Mouse (Mus musculus) lung, embryonic 16.5 days (tissue): ENCODE data around the gene Sarnp. TPM values are rescaled to one million over a fixed set of nuclear protein-coding genes. Genes with fewer than 3 reads are reported as not detected.

ENCODE experiments used
- ATAC-seq: fragments of 200-750 bp; cut with Nextera tagmentation; 2 replicates; pipeline ENCODE4 v1.8.0; 2017; ENCODE audit warnings: low read depth, mild to moderate bottlenecking, moderate library complexity
- H3K27ac ChIP-seq: fragments of 300-500 bp; sonication (generic); 2 replicates; pipeline ENCODE4 v1.5.1; 2014; ENCODE audit warnings: mild to moderate bottlenecking, control low read depth, low read length
- H3K27me3 ChIP-seq: fragments of 300-500 bp; sonication (generic); 2 replicates; pipeline ENCODE4 v1.6.1; 2014; ENCODE audit warnings: low read depth, low read length, mixed read lengths; ENCODE audit not compliant: control insufficient read depth, insufficient read depth
- H3K36me3 ChIP-seq: fragments of 300-500 bp; sonication (generic); 2 replicates; pipeline ENCODE4 v1.6.1; 2014; ENCODE audit warnings: low read length; ENCODE audit not compliant: control insufficient read depth, insufficient read depth
- H3K4me1 ChIP-seq: fragments of 300-500 bp; sonication (generic); replicated peaks from 2 replicates; pipeline ENCODE4 v1.6.1; 2014; ENCODE audit warnings: low read length, mixed read lengths; ENCODE audit not compliant: control insufficient read depth, insufficient read depth
- H3K4me2 ChIP-seq: fragments of 300-500 bp; sonication (generic); 2 replicates; pipeline ENCODE4 v1.6.1; 2014; ENCODE audit warnings: low read depth, low read length, control low read depth
- H3K4me3 ChIP-seq: fragments of 300-500 bp; sonication (generic); 2 replicates; pipeline ENCODE4 v1.5.1; 2014; ENCODE audit warnings: mild to moderate bottlenecking, low read length, control low read depth
- H3K9ac ChIP-seq: fragments of 300-500 bp; sonication (generic); 2 replicates; pipeline ENCODE4 v1.6.1; 2014; ENCODE audit warnings: low read length, control low read depth
- H3K9me3 ChIP-seq: fragments of 300-500 bp; sonication (generic); 2 replicates; pipeline ENCODE4 v1.6.1; 2016; ENCODE audit warnings: low read length; ENCODE audit not compliant: control insufficient read depth
- WGBS: fragments of 180-500 bp; shearing (Covaris S2); extraction: QIAGEN DNeasy Blood & Tissue Kit; methylation state at CpG from one replicate; pipeline ENCODE4 v1.1.7; 2014; 5-methylcytosine and 5-hydroxymethylcytosine counted together
- polyA plus RNA-seq: library from polyadenylated mRNA; unstranded; fragments of >200 nt; fragmentation: Nextera tagmentation; extraction: Ambion mirVana; gene quantifications from 2 replicates; pipeline ENCODE4 v1.2.1, GENCODE M21; 2015

The Sarnp gene
- polyA plus RNA-seq, 1 experiment from 2014 or later = 212 TPM

DNA sequence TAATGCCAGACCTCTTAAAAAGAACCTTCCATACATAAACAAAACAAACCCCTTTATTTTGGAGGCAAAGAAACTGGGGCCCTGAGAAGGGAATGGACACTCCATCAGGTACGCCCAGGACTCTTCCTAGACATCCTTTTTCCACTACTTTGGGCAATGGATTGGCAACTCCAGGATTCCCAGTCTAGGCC lies 105.6 kb downstream of the Sarnp start, which contains the start of gene Rdh5:
Gene Rdh5, minus strand, starts transcription at position 67 of the 191 bp plus-strand sequence.
- Histone ChIP-seq H3K9me3 (no peaks in the 10 kb centered on the region), H3K4me2 (peak within 1 kb of the TSS; percentile 94), H3K27me3 (no peaks in the 10 kb centered on the region), H3K4me1 (peaks cover 27% of the 10 kb centered on the region), H3K9ac (peak within 1 kb of the TSS; percentile 83), H3K27ac (peak within 1 kb of the TSS; percentile 98), H3K4me3 (peak within 1 kb of the TSS; percentile 83), H3K36me3 (no peaks in the 10 kb centered on the region)
- 17% methylated on average over 1 of the region's 1 CpGs for WGBS
- no peak for ATAC-seq

DNA sequence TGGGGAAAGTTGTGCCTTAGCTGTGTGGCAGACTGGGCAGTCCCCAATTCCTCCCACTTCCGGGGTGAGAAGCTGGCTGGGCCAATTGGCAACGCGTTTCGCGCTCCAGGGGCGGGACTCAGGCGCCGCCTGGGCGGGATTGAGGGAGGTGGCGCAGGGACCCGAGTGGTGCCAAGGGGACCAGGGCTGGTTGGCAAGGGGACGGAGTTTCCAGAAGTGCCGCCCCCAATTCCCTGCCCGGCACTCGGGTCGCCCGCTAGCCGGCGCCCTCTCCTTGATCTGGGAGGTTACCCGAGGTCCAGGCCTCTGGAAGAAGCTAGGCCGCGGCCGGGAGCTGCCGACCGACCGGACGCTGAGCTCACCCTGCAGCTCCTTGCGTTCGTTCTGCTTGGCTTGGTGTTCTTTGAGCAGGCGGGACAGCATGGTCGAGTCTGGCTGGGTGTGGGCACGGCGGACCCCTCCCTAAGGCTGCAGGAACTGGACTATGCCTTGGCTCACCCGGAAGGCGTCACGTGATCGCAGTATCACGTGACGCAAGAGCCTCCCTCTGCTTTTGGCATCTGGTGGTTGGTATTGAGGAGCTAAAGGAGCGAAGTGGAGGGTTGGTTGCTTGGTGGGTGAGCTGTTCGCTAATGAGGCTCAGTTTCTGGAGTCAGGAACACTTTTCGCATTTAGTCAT lies 106.0 kb downstream of the Sarnp start:
- Histone ChIP-seq H3K4me1 (peaks cover 27% of the 10 kb centered on the region), H3K27ac (peak overlapping the region; percentile 98), H3K9ac (peak overlapping the region; percentile 83), H3K9me3 (no peaks in the 10 kb centered on the region), H3K27me3 (no peaks in the 10 kb centered on the region), H3K4me3 (peak overlapping the region; percentile 83), H3K4me2 (peak overlapping the region; percentile 94), H3K36me3 (no peaks in the 10 kb centered on the region)
- peak; percentile 96 for ATAC-seq
- under 1% methylated on average over 42 of the region's 42 CpGs for WGBS

DNA sequence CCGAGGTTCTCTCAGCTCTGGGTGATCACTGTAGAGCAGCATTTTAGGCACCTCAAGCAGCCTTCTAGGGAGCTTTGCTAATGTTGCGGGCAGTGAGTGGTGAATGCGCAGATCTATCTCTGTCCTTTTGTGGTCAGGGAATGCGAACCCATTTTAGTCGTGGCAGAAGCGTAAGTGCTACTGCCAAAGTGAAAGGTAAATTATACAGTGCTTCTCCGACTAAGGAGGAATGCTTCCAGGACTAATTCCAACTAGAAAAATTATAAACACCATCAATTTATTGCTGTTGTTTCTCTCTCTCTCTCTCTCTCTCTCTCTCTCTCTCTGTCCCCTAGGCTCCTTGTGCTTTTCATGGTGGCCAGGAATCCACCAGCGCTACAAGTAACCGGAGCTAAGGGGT lies 106.8 kb downstream of the Sarnp start, which contains the start of gene Bloc1s1:
Gene Bloc1s1, minus strand, starts transcription at position 101 of the 400 bp plus-strand sequence.
- H3K27me3 ChIP-seq = no peaks in the 10 kb centered on the region
- peak within 1 kb of the TSS; percentile 83 for H3K9ac ChIP-seq
- no peaks in the 10 kb centered on the region for H3K9me3 ChIP-seq
- ATAC-seq = no peak
- H3K4me3 ChIP-seq = peak within 1 kb of the TSS; percentile 83
- WGBS = 57% methylated on average over 9 of the region's 9 CpGs
- H3K4me2 ChIP-seq = peak within 1 kb of the TSS; percentile 94
- no peaks in the 10 kb centered on the region for H3K36me3 ChIP-seq
- peaks cover 27% of the 10 kb centered on the region for H3K4me1 ChIP-seq
- H3K27ac ChIP-seq = peak within 1 kb of the TSS; percentile 98

Other genes with a start within 250 kb of the Sarnp start
- gene Erbb3, start 227.7 kb upstream of the Sarnp start, polyA plus RNA-seq = 26.9 and 27.6 TPM in 2 replicates
- 720 and 793 TPM in 2 replicates for gene Rps26, start 190.6 kb upstream of the Sarnp start, polyA plus RNA-seq
- 1.4 and 1.6 TPM in 2 replicates for gene Ikzf4, start 171.3 kb upstream of the Sarnp start, polyA plus RNA-seq
- 13.0 and 14.6 TPM in 2 replicates for gene Suox, start 143.3 kb upstream of the Sarnp start, polyA plus RNA-seq
- gene Rab5b, start 121.1 kb upstream of the Sarnp start, polyA plus RNA-seq = 87.9 and 90.6 TPM in 2 replicates
- 2.1 and 2.2 TPM in 2 replicates for gene Pmel, start 113.1 kb upstream of the Sarnp start, polyA plus RNA-seq
- gene Cdk2, start 112.3 kb upstream of the Sarnp start, polyA plus RNA-seq = 101 and 105 TPM in 2 replicates
- 12.2 and 13.9 TPM in 2 replicates for gene Dgka, start 72.5 kb upstream of the Sarnp start, polyA plus RNA-seq
- 32.7 and 35.1 TPM in 2 replicates for gene Pym1, start 69.4 kb upstream of the Sarnp start, polyA plus RNA-seq
- 4.9 and 5.3 TPM in 2 replicates for gene Mmp19, start 26.4 kb upstream of the Sarnp start, polyA plus RNA-seq
- gene Dnajc14, start 13.3 kb upstream of the Sarnp start, polyA plus RNA-seq = 56.0 and 56.7 TPM in 2 replicates
- gene Tmem198b, start 13.0 kb upstream of the Sarnp start, polyA plus RNA-seq = 18.2 and 18.4 TPM in 2 replicates
- gene Ormdl2, start 4.3 kb downstream of the Sarnp start, polyA plus RNA-seq = 76.6 and 86.4 TPM in 2 replicates
- gene Gdf11, start 74.4 kb downstream of the Sarnp start, polyA plus RNA-seq = 3.0 and 3.1 TPM in 2 replicates
- 568 and 590 TPM in 2 replicates for gene Cd63, start 83.7 kb downstream of the Sarnp start, polyA plus RNA-seq
- gene Rdh5, start 105.6 kb downstream of the Sarnp start, polyA plus RNA-seq = 16.0 and 24.8 TPM in 2 replicates
- gene Bloc1s1, start 106.7 kb downstream of the Sarnp start, polyA plus RNA-seq = 213 and 216 TPM in 2 replicates
- gene Itga7, start 116.5 kb downstream of the Sarnp start, polyA plus RNA-seq = 8.5 and 12.2 TPM in 2 replicates
- 0.20 and 0.23 TPM in 2 replicates for gene Mettl7b, start 143.7 kb downstream of the Sarnp start, polyA plus RNA-seq
- gene Olfr9, start 172.1 kb downstream of the Sarnp start, polyA plus RNA-seq = not detected in 2 replicates
- not detected in 2 replicates for gene Olfr763, start 193.5 kb downstream of the Sarnp start, polyA plus RNA-seq
- gene Olfr764-ps1, start 222.6 kb downstream of the Sarnp start, polyA plus RNA-seq = not detected in 2 replicates
- gene Olfr765, start 232.7 kb downstream of the Sarnp start, polyA plus RNA-seq = not detected in 2 replicates